Mouse (Mus musculus): Measurements from ENCODE around the gene Cdhr2. TPM values are rescaled to one million over a fixed set of nuclear protein-coding genes. Genes with fewer than 3 reads are reported as not detected.

Cdhr2 gene
- total and polyA plus RNA-seq, 2 experiments from 2014 or later: 0.33 to 0.84 TPM

DNA sequence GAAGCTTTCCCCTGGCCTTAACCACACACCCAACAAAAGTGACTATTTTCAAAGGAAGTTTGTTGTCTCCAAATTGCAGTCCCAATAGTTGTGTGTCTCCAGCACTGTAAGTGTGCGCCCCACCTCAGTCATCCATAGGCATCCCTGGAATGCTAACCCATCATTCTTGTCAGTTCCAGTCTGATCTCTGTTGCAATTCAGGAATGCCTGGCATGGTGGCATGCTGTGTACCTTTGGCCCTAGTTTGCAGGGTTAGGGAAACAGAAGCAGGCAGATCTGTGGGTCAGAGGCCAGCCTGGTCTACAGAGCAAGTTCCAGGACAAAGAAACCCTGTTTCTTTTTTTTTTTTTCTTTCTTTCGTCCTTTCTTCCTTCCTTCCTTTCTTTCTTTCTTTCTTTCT lies 30.8 kb upstream of the Cdhr2 start:
- no peak for TF ChIP-seq CTCF (IDR thresholded peaks at IDR 0.05)
- H3K27ac ChIP-seq (ENCODE audit: low read depth, low read length): no peak overlapping the region
- ATAC-seq (ENCODE audit: low FRiP score): no peak
- 89% methylated on average over 2 of the region's 2 CpGs for WGBS
- no peaks in the 10 kb centered on the region for H3K9me3 ChIP-seq (ENCODE audit: low read length)
- H3K9ac ChIP-seq (replicated peaks; ENCODE audit: low read length, poor library complexity, severe bottlenecking): no peak overlapping the region
- no peaks in the 10 kb centered on the region for H3K27me3 ChIP-seq (ENCODE audit: insufficient read depth, low read length)
- H3K4me1 ChIP-seq (ENCODE audit: insufficient read depth, low read length): no peaks in the 10 kb centered on the region
- no peaks in the 10 kb centered on the region for H3K36me3 ChIP-seq (ENCODE audit: insufficient read depth, low read length)
- DNase-seq (ENCODE audit: low spot score): no peak
- H3K4me2 ChIP-seq (ENCODE audit: low read depth, low read length, poor library complexity, severe bottlenecking): no peak overlapping the region
- no peak overlapping the region for H3K4me3 ChIP-seq (ENCODE audit: low read depth, low read length)

DNA sequence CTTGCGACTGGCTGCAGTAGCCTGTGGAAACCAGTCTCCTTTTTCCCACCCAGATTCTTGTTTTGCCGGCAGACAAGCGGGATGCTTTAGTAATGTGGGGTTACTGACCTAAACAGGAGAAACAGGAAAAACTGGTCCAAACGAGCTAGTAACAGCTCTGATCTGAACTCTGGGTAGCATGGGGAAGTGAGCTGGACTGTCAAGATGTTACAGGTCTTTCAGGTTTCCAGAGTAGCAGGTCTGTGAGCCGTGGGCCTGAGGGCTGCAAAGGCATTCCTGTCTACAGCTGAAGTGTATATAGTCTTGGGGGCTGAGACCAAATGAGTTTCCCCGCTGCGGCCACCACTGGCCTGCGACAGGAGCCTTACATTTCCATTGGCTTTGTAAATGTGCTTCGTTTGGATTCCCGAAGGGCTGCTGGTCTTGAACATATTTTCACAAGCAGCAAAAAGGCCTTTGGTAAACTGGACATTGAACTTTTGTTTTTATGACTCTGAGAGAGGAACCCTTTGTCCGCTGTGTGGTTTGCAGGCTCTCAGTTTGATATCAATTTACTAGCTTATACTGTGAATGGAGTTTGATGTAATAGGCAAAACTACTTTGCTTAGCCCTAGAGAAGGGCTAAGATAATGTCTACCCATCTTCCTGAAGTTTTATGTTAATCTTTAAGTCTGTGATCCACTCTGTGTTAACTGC lies 25.2 kb upstream of the Cdhr2 start:
- WGBS: 70% methylated on average over 11 of the region's 11 CpGs
- no peak overlapping the region for H3K9ac ChIP-seq (replicated peaks; ENCODE audit: low read length, poor library complexity, severe bottlenecking)
- DNase-seq (ENCODE audit: low spot score) (no peak), ATAC-seq (ENCODE audit: low FRiP score) (no peak)
- H3K27me3 ChIP-seq (ENCODE audit: insufficient read depth, low read length): no peaks in the 10 kb centered on the region
- no peak overlapping the region for H3K27ac ChIP-seq (ENCODE audit: low read depth, low read length)
- peaks cover 20% of the 10 kb centered on the region for H3K36me3 ChIP-seq (ENCODE audit: insufficient read depth, low read length)
- no peak overlapping the region for H3K4me2 ChIP-seq (ENCODE audit: low read depth, low read length, poor library complexity, severe bottlenecking)
- no peaks in the 10 kb centered on the region for H3K9me3 ChIP-seq (ENCODE audit: low read length)
- no peak overlapping the region for H3K4me3 ChIP-seq (ENCODE audit: low read depth, low read length)
- H3K4me1 ChIP-seq (ENCODE audit: insufficient read depth, low read length): no peaks in the 10 kb centered on the region
- no peak for TF ChIP-seq CTCF (IDR thresholded peaks at IDR 0.05)

DNA sequence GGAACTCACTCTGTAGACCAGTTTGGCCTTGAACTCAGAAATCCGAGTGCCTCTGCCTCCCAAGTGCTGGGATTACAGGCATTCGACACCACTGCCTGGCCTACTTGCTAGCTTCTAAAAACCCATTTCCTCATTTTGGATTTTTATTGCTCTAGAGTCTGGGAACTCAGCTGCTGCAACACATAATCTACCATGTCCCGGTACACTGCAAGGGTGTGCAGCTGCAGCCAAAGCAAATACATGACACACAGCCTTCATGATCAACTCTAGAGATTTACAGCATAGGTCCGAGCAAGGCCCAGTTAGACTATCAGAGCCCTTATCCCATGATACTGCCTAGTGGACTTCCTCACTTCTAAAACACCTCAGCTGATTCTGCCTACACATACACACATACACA lies 23.0 kb upstream of the Cdhr2 start:
- no peak for ATAC-seq (ENCODE audit: low FRiP score)
- H3K4me2 ChIP-seq (ENCODE audit: low read depth, low read length, poor library complexity, severe bottlenecking): no peak overlapping the region
- no peak overlapping the region for H3K4me3 ChIP-seq (ENCODE audit: low read depth, low read length)
- H3K27me3 ChIP-seq (ENCODE audit: insufficient read depth, low read length): no peaks in the 10 kb centered on the region
- H3K27ac ChIP-seq (ENCODE audit: low read depth, low read length): no peak overlapping the region
- TF ChIP-seq CTCF (IDR thresholded peaks at IDR 0.05): no peak
- H3K9ac ChIP-seq (replicated peaks; ENCODE audit: low read length, poor library complexity, severe bottlenecking): no peak overlapping the region
- no peak for DNase-seq (ENCODE audit: low spot score)
- no peaks in the 10 kb centered on the region for H3K4me1 ChIP-seq (ENCODE audit: insufficient read depth, low read length)
- WGBS: 81% methylated on average over 4 of the region's 4 CpGs
- H3K36me3 ChIP-seq (ENCODE audit: insufficient read depth, low read length): peaks cover 42% of the 10 kb centered on the region
- H3K9me3 ChIP-seq (ENCODE audit: low read length): no peaks in the 10 kb centered on the region

DNA sequence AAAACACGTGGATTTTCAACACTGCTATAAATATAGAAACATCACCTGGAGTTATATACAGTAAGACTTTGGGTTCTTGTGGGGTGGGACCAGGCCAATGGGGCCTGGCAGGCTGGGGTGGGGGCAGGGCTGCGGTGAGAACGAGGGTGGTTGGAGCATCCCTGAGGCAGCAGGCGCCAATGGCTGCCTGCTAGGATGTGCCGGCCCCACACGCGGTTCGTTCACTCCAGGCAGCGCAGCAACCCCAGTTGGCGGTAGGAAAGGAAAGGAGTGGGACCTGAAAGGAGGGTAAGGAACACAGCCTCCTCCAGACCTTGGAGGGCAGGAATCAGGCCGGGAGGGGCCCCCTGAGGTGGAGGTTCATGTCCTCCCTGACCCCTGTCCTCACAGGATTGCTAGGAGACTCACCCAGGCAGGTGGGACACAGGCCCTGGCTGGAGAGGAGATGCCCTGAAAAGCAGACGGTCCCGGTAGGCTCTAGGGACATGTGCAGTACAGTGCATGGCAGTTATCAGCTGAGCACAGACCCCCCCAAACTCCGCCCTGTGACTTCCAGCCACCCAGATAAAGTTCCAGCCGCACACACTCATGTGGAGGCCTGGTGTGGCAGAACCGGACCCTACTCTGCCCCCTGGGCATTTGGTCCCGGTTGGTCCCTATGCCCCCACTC lies 20.9 kb upstream of the Cdhr2 start:
- H3K4me2 ChIP-seq (ENCODE audit: low read depth, low read length, poor library complexity, severe bottlenecking): no peak overlapping the region
- peaks cover 52% of the 10 kb centered on the region for H3K36me3 ChIP-seq (ENCODE audit: insufficient read depth, low read length)
- ATAC-seq (ENCODE audit: low FRiP score) (no peak), DNase-seq (ENCODE audit: low spot score) (no peak)
- H3K9me3 ChIP-seq (ENCODE audit: low read length): no peaks in the 10 kb centered on the region
- H3K27ac ChIP-seq (ENCODE audit: low read depth, low read length): no peak overlapping the region
- H3K4me1 ChIP-seq (ENCODE audit: insufficient read depth, low read length): peaks cover 12% of the 10 kb centered on the region
- H3K27me3 ChIP-seq (ENCODE audit: insufficient read depth, low read length): no peaks in the 10 kb centered on the region
- TF ChIP-seq CTCF (IDR thresholded peaks at IDR 0.05): no peak
- WGBS: 74% methylated on average over 17 of the region's 17 CpGs
- H3K9ac ChIP-seq (replicated peaks; ENCODE audit: low read length, poor library complexity, severe bottlenecking): no peak overlapping the region
- H3K4me3 ChIP-seq (ENCODE audit: low read depth, low read length): no peak overlapping the region

DNA sequence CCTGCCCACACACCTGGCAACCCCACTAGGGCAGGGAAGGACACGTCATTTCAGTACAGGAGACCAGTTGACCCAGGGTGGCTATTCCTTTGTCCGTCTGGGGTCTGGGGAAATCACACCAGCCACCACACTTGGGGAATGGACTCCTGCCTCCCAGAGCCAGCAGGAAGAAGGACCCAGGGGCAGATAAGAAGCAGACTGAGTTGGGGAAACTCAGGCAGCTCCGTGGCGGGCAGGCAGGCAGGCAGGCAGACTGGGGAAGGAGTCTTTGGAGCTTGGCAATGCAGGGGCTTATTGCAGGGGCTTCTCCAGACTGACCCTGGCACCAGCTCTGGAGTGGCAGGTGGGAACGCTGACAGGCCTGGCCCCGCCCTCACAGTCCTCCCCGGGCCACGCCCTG lies 20.0 kb upstream of the Cdhr2 start:
- no peak for DNase-seq (ENCODE audit: low spot score)
- Histone ChIP-seq H3K4me1 (ENCODE audit: insufficient read depth, low read length) (peaks cover 22% of the 10 kb centered on the region), H3K27ac (ENCODE audit: low read depth, low read length) (no peak overlapping the region), H3K27me3 (ENCODE audit: insufficient read depth, low read length) (no peaks in the 10 kb centered on the region), H3K4me3 (ENCODE audit: low read depth, low read length) (no peak overlapping the region), H3K9ac (replicated peaks; ENCODE audit: low read length, poor library complexity, severe bottlenecking) (no peak overlapping the region), H3K36me3 (ENCODE audit: insufficient read depth, low read length) (peaks cover 52% of the 10 kb centered on the region), H3K4me2 (ENCODE audit: low read depth, low read length, poor library complexity, severe bottlenecking) (no peak overlapping the region), H3K9me3 (ENCODE audit: low read length) (no peaks in the 10 kb centered on the region)
- TF ChIP-seq CTCF (IDR thresholded peaks at IDR 0.05): no peak
- WGBS: 89% methylated on average over 5 of the region's 8 CpGs
- no peak for ATAC-seq (ENCODE audit: low FRiP score)

DNA sequence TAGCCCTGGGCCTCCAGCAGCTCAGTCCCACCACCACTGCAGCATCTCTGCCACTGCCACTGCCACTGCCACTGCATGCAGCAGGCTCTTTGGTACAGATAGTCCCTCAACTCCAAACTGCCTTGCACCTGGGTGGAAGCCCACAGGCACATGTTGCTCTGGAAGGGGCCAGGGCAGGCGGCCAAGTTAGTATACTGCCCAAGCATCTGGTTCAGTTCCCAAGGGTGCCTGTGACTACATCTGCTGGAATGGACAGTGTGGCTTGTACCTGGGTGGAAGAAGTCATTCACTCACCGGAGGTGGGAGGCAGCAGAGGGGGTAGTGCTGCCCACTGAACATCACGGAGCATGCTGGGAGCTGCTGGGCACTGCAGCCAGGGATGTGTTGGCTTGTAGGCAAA lies 18.0 kb upstream of the Cdhr2 start:
- DNase-seq (ENCODE audit: low spot score): no peak
- Histone ChIP-seq H3K27me3 (ENCODE audit: insufficient read depth, low read length) (no peaks in the 10 kb centered on the region), H3K36me3 (ENCODE audit: insufficient read depth, low read length) (peaks cover 52% of the 10 kb centered on the region), H3K9ac (replicated peaks; ENCODE audit: low read length, poor library complexity, severe bottlenecking) (no peak overlapping the region), H3K9me3 (ENCODE audit: low read length) (no peaks in the 10 kb centered on the region), H3K4me3 (ENCODE audit: low read depth, low read length) (no peak overlapping the region), H3K27ac (ENCODE audit: low read depth, low read length) (no peak overlapping the region), H3K4me2 (ENCODE audit: low read depth, low read length, poor library complexity, severe bottlenecking) (no peak overlapping the region), H3K4me1 (ENCODE audit: insufficient read depth, low read length) (peaks cover 23% of the 10 kb centered on the region)
- no peak for TF ChIP-seq CTCF (IDR thresholded peaks at IDR 0.05)
- ATAC-seq (ENCODE audit: low FRiP score): no peak
- WGBS: 98% methylated on average over 3 of the region's 3 CpGs

Data from midbrain, postnatal 0 days (tissue).